In the genomic region with DNA sequence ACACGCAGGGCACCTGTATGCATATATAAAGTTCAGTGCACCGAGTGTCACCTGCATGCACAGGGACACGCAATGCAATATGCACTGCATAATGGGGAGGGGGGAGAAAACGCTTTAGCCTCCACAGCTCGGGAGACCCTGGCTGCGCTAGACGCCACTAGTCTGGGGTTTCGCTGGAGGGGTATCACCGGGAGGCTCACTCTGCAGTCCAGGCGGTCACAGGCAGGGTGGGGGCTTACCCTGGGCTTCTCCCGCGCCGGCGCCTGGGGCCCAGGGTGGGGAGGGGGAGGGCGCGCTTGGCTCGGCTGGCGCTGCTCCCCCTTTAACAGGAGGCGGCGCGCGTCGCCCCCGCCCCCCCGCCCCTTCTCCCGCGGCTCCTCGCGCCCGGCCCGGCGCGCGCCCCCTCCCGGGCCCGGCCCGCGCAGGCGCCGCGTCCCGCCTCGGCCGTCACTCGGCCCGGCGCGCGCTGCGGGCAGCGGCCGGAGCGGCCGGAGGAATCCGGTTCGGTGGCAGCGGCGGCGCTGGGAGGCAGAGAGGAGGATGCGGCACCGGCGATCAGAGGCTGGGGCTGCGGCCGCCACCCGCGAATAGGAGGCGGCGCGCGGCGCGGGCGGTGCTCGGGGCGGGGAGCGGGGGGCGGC, we compare ENCODE assay signal across 8 mouse cellular contexts. TPM values are rescaled to one million over a fixed set of nuclear protein-coding genes. Genes with fewer than 3 reads are reported as not detected.
DNase-seq lines count a peak whose midpoint lies in the region; ATAC-seq and TF ChIP-seq lines count a peak whose summit lies in the region.

TSS of gene Adgrb2 (plus strand) at position 450 of the 641 bp plus-strand sequence.

- peak within 1 kb of the TSS; percentile 75 for H3K9ac ChIP-seq in heart, embryonic 14.5 days (ENCODE audit: low read length)

- peak within 1 kb of the TSS; percentile 61; the same call in 1 of the 2 replicates for H3K27ac ChIP-seq in cerebellum, adult 2 months (ENCODE audit: insufficient read depth, low read length)
- 0 out of 4 replicates have a peak within 1 kb of the TSS, but pooled peaks of 1 of the 2 experiments have one; percentile 14 for H3K27ac ChIP-seq in heart, embryonic 14.5 days (replicated peaks in 1 of 2; ENCODE audit: control insufficient read depth in 1 of 2, insufficient read depth in 1 of 2, low read depth in 2 of 2, low read length in 2 of 2)

- peak within 1 kb of the TSS; percentile 97 for H3K4me2 ChIP-seq in heart, embryonic 14.5 days (ENCODE audit: low read length)

- TF ChIP-seq CTCF in cerebellum, adult 2 months (IDR thresholded peaks at IDR 0.05; ENCODE audit: borderline replicate concordance, insufficient read depth, low read depth, low read length) = no peak

- H3K4me1 ChIP-seq in cerebellum, adult 2 months (ENCODE audit: control insufficient read depth, insufficient read depth, low read length) = peaks cover 34% of the 10 kb centered on the region
- H3K4me1 ChIP-seq in heart, embryonic 14.5 days (ENCODE audit: control insufficient read depth in 2 of 2, insufficient read depth in 2 of 2, low read length in 2 of 2) = peaks cover 15 to 23% of the 10 kb centered on the region in 2 experiments; a peak in 2 of 4 replicates

- H3K4me3 ChIP-seq in cerebellum, adult 2 months (replicated peaks; ENCODE audit: insufficient read depth, low read depth, low read length) = peak within 1 kb of the TSS; percentile 74
- peak within 1 kb of the TSS; percentile 61 to 67 for H3K4me3 ChIP-seq in heart, embryonic 14.5 days (ENCODE audit: control insufficient read depth in 1 of 2, insufficient read depth in 1 of 2, low read depth in 1 of 2, low read length in 2 of 2)

- no peaks in the 10 kb centered on the region for H3K36me3 ChIP-seq in heart, embryonic 14.5 days (ENCODE audit: control insufficient read depth, insufficient read depth, low read length)

- peak; percentile 41 for DNase-seq in ovary, postnatal 36 days (ENCODE audit: low spot score)
- DNase-seq in ovary, postnatal 10 days (ENCODE audit: low spot score) = no peak
- DNase-seq in cerebellum, adult 2 months = peak; percentile 55 to 62
- peak; percentile 57 for DNase-seq in layer of hippocampus, adult 9-11 months
- peak; percentile 2 for DNase-seq in lung, postnatal 36 days
- DNase-seq in thymus, postnatal 14 days = peak; percentile 30
- DNase-seq in T-cell, adult 2 months (ENCODE audit: low spot score) = no peak

- no peaks in the 10 kb centered on the region for H3K27me3 ChIP-seq in cerebellum, adult 2 months (ENCODE audit: control insufficient read depth, insufficient read depth, low read length)
- peaks cover 63% of the 10 kb centered on the region for H3K27me3 ChIP-seq in heart, embryonic 14.5 days (ENCODE audit: control insufficient read depth, insufficient read depth, low read length)

- no peak for ATAC-seq in heart, embryonic 14.5 days (ENCODE audit: insufficient number of reproducible peaks, insufficient read depth, low FRiP score, low read depth)

- H3K9me3 ChIP-seq in heart, embryonic 14.5 days (ENCODE audit: control insufficient read depth, low read length) = no peaks in the 10 kb centered on the region

- peak; percentile 48; the same call in 1 of the 2 replicates for TF ChIP-seq POLR2A in cerebellum, adult 2 months (IDR thresholded peaks at IDR 0.05; ENCODE audit: borderline replicate concordance, insufficient read depth, low read length)

- WGBS in cerebellum, adult 2 months = under 1% methylated on average over 49 of the region's 77 CpGs
- WGBS in heart, embryonic 14.5 days = under 1% methylated on average over 62 of the region's 77 CpGs

RNA-seq across cellular contexts. Expression of gene Adgrb2, which starts in this region (rescaled TPM):
- polyA plus RNA-seq in cerebellum, adult 2 months (2012; rRNA removed) = 116 and 130 TPM in 2 replicates
- polyA plus RNA-seq in heart, embryonic 14.5 days (2014; fragmentation: Nextera tagmentation; extraction: Ambion mirVana) = 1.7 and 2.6 TPM in 2 replicates

Comparison
In these comparisons a context has a peak if more than half of its experiments do, and no peak if none do; other contexts are left out.
1. RNA of gene Adgrb2 (polyA plus RNA-seq): 116 to 130 TPM in cerebellum, adult 2 months; 1.7 to 2.6 TPM in heart, embryonic 14.5 days; every median in the first group is over 10 times any median in the second.
2. DNase-seq: peak in ovary, postnatal 36 days (single experiment), cerebellum, adult 2 months (2 of 2), layer of hippocampus, adult 9-11 months (single experiment), lung, postnatal 36 days (single experiment) and thymus, postnatal 14 days (single experiment); none in ovary, postnatal 10 days (single experiment) and T-cell, adult 2 months (single experiment).